Mouse (Mus musculus) brain, embryonic 14.5 days (tissue): ENCODE measurements around the gene Dmtf1.

Experiments used
- CTCF ChIP-seq: fragments of 200-500 bp; IDR thresholded peaks from 2 replicates; pipeline ENCODE4 v1.5.1; 2012; ENCODE audit warnings: inconsistent platforms, mild to moderate bottlenecking, moderate library complexity, borderline replicate concordance; ENCODE audit not compliant: insufficient read depth, insufficient read length; ENCODE audit errors: extremely low read depth
- POLR2A ChIP-seq: fragments of 200-500 bp; IDR thresholded peaks from 2 replicates; pipeline ENCODE4 v1.6.1; 2012; ENCODE audit warnings: mild to moderate bottlenecking, inconsistent platforms, borderline replicate concordance; ENCODE audit not compliant: poor library complexity, insufficient read depth, insufficient read length, severe bottlenecking; ENCODE audit errors: extremely low read depth

DNA sequence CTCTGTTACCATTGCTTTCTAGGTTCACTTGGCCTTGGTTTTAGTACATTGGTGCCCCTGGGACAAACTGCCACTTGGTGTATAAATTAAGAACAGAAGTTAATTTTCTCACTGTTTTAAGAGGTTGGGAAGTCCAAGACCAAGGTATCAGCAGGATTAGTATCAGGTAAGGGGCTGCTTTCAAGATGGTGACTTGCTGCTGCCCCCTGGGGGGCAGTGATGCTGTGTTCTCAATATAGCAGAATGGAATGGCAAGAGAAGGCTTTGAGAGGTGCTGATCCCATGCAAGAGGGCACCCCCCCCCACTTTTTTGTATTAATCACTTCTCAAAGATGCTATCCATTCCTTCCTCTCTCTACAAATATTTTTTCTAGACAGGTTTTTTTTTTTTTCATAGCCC is 52.0 kb downstream of the Dmtf1 start:
- TF ChIP-seq CTCF (peak; percentile 7; the same call in 1 of the 2 replicates), POLR2A (no peak)
